Mouse (Mus musculus): ENCODE results near the gene Muc13.

DNA sequence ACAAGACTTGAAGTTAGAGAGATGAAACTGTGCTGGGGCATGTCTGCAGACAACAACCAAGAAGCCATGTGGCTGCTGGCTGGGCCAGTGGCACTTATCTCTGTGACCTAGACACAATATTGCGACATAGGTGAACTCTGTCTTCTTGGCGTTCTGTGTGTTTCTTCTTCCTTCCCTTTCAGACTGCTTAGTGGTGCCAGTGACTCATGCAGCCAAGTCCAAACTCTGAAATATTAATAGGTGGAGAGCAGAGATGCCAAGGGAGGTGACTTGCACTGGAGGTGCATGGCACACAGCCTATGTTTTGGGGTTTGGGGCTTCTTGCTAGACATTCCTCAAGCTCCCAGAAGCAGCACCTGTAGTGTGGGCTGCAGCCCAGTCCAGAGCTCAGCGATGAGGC is 42.8 kb downstream of the Muc13 start:
- no peak for TF ChIP-seq CTCF (conservative IDR thresholded peaks at IDR 0.05; ENCODE audit: low read length)
- no peak for TF ChIP-seq NANOG (IDR thresholded peaks at IDR 0.05; ENCODE audit: borderline replicate concordance, low read length)
- TF ChIP-seq POU5F1 (IDR thresholded peaks at IDR 0.05; ENCODE audit: borderline replicate concordance, low read length): no peak

Data from E14TG2a.4 (cell line).